Mouse (Mus musculus): ENCODE measurements around the gene Ctsa.

DNA sequence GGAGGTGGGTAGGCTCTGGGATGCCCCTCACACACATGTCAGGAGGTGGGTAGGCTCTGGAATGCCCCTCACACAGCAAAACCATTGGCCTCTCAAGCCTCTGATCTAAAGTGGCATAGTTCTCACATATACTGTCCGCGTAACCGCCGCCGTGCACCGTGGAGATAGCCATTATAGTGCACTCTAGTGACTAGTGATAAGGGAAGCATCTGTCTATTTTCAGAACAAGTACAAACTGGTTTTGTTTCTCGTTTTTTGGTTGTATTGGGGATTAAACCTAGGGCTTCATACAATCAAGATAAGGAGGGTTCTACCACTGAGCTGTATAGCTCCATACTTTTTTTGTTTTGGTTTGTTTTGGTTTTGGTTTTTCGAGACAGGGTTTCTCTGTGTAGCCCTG, 16.9 kb upstream of the Ctsa start:
- no peak for TF ChIP-seq CTCF (IDR thresholded peaks at IDR 0.05; ENCODE audit: extremely low read depth, insufficient read depth, insufficient read length, insufficient replicate concordance)
- no peak for TF ChIP-seq POLR2A (IDR thresholded peaks at IDR 0.05; ENCODE audit: low read depth, low read length)
